Mouse (Mus musculus): Measurements from ENCODE around the gene Bcas3.

Gene Bcas3

GRCm38 (mm10) chr11:85850233-85850632 lies 497.3 kb downstream of the Bcas3 start, which contains the start of gene Gm11444:
Gene Gm11444 (minus strand): TSS chr11:85850333.
- DNase-seq = no peak

DNA sequence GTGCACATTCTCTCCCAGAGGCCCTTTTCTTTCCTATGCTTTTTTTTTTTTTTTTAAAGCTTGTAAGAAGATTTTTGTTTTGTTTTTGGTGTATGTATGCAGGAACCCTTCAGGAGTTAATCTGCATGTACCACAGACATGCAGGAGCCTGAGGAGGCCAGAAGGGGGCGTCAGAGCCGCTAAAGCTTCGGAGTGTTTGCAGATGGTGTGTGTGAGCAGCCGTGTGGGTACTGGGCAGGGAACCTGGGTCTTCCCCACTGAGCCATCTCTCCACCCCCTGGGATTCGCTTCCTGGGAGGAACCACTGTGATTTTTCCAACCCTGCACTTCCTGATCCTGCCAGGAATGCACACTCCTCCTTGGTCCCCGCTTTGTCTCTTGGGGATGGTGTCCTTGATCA lies 497.8 kb downstream of the Bcas3 start:
- DNase-seq = no peak

GRCm38 (mm10) chr11:85857997-85858698 lies 505.2 kb downstream of the Bcas3 start:
- no peak for DNase-seq

DNA sequence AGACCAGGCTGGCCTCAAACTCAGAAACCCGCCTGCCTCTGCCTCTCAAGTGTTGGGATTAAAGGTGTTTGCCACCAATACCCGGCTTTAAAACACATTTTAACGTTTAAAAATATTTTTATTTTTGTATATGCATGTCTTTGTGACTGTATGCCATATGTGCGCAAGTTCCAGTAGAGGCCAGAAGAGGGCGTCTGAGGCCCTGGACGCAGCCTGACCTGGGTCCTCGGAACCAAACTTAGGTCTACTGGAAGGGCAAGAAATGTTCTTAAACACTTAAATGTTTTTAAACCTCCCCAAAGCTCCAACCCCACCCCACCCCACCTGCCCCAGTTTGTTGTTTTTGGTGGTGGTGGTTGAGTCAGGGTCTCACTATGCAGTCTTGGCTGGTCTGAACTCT lies 511.4 kb downstream of the Bcas3 start:
- DNase-seq = no peak
